Mouse (Mus musculus) kidney, adult 11 months (tissue): ENCODE data around the gene Olfr1502.
"Not testable (repeated sequence)": the region's sequence is repeated elsewhere in the genome, so short reads cannot be mapped to it uniquely, and the experiment has no call there.

ENCODE experiments used
- DNase-seq: peaks from one replicate; pipeline ENCODE4 v3.0.0; 2022

Olfr1502 gene

DNA sequence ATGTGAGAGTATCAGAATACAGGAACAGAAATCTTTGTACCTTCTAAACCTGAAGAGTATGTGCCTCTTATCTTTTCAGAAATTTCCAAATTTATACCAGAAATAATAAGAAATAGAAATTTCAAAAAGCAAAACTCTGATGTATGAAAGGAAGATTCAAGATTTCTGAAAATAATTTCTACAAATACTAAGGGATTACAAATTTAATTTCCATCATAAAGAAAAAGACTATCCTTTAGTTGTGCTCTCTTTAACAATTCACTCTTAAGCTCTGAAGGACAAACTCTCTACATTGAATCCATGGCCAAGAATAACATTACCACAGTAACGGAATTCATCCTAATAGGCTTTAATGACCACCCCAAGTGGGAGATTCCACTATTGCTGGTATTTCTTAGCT, at the start of gene Olfr1502:
Gene Olfr1502, plus strand, starts transcription at position 301 of the 400 bp plus-strand sequence.
- no peak for DNase-seq

DNA sequence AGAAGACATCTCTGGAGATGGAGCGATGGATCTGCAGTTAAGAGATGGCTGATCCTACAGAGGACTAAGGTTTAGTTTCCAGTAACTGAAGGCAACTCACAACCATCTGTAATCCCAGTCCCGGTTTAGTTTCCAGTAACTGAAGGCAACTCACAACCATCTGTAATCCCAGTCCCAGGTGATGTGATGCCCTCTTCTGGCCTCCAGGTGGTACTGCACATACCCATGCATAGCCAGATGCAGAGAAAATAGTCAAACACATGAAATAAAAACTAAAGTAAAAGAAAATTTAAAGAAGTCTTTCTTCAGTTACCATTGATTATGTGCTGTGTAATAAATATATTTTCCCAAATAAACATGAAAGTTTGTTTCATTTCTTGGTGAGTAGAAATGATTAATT, 48.8 kb upstream of the Olfr1502 start:
- no peak for DNase-seq

DNA sequence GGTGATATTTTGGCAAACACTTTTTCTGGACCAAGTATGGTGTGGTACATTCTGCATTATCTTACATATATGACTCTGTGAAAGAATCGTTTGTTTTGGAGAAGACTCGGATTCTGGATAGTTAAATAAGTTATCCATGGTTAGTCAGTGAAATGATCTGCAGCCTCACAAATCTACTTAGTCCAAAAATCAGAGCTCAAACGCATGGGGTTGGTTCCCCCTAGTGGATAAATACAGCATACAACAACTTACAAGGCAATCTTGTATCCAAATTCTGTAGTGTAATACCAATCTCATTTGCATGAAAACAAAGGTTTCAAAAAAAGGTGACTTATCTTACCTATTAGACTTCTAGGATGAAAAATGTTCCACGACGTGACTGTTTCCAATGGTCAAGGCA, 42.8 kb upstream of the Olfr1502 start:
- DNase-seq, result no peak

DNA sequence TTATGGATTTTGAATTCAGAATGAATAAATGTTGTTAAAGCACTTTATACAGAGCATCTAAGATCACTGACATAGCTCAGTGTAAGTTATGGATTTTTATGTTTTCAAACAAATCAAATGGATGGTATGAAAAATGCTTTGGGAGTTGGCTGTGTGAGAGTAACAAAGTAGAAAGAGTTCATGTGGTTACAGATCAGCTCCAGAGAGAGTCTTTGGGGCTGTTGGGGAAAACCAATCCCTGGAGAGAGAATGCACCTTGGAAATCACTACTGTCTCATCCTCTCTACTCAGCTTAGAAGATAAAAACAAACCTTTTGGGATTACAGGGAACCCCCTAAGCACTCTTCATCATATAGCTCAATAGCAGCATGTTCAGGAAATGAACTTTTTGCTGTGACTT, 42.2 kb upstream of the Olfr1502 start, which contains the start of gene Olfr1499:
Gene Olfr1499, minus strand, starts transcription at position 101 of the 400 bp plus-strand sequence.
- no peak for DNase-seq

DNA sequence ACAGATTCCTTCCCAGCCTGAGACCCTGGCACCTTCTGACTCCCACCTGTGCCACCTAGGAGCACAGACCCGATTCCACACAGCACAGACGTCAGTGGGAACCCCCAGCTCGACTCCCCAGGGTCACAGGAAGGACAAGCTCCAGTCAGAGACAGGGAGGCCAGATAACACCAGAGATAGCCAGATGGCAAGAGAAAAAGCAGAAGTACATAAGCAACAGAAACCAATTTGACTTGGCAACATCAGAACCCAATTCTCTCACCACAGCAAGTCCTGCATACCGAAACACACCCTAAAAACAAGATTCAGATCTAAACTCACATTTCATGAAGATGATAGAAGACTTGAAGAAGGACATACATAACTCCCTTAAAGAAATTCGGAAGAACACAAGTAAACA, 40.7 kb upstream of the Olfr1502 start:
- DNase-seq, result no peak

DNA sequence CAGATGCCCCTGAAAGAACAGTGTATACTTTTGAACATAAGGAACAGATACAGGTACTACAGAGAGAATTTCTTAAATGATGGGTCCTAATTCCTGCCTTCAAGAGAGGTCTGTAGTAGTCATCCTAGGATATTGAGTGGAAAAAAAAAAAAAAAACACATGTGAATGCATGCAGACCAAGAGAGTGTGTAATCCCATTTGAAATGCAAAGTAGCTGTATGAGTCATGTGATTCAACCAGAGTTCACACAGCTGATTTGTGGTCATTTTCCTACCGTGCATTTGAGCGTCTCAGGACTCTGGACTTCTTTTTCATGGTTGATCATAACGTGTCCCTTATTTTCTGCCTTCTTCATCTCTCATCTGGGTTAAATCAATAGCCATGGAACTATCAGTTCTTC, 33.1 kb upstream of the Olfr1502 start:
- no peak for DNase-seq

DNA sequence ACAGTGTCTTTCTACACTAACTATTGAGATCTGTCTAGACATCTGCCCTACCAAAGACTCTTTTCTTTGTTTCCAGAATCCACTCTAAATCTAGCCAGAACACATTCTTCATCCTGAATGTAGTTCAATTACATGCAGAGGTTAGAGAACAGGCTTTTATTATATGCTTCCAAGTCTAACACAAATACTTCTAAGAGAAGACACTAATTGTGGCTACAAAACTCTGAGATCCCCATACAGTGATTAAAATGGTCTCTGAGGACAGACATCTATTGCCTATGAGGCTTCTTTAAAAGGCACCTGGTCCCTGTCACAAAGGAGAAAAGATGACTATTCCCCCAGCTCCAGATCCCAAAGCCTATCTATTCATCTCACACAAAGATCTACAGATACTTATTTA, 31.2 kb upstream of the Olfr1502 start, which contains the start of gene Olfr1500:
Gene Olfr1500, minus strand, starts transcription at position 101 of the 400 bp plus-strand sequence.
- DNase-seq, result no peak

DNA sequence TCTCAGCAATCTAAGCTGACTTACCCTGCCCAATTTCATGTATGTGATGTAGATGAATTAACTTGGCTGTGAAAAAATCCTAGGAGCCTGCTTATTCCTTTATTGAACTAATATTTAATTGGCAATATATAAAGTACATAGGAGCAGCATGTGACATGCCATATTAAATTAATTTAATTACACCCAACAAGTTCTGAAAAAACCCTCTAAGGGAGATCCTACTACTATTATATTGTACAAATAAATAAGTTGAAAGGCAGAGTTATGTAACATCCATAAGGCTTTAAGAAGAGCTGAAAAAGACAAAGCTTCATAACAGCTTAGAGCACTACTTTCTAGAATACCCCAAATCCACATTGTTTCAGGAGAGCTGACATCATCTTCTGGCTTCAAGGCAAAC, 11.0 kb upstream of the Olfr1502 start, which contains the start of gene Olfr1501:
Gene Olfr1501, minus strand, starts transcription at position 101 of the 400 bp plus-strand sequence.
- not testable (repeated sequence) for DNase-seq

DNA sequence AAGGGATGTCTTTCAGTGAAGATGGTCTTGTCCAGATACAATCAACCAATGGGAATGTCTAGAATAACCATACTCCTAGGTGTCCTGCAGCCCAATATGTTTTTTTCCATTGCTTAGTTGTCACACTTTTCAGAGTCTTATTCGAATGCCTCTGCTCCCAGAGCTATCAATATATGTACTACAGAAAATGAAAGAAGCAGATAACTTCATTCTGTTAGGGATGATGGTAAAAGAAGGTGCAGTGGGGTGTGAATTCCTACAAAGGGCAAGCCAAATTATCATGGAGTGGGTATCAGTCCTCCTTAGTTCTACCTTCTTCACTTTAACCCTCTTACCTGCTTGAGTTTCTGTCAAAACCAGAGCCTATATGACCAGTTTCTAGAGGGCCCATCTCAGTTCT, 36.2 kb downstream of the Olfr1502 start, which contains the start of gene Olfr1504:
Gene Olfr1504, minus strand, starts transcription at position 101 of the 400 bp plus-strand sequence.
- DNase-seq, result no peak
